Mouse (Mus musculus): ENCODE data around the gene Gm2000.
"Not testable (repeated sequence)": the region's sequence is repeated elsewhere in the genome, so short reads cannot be mapped to it uniquely, and the experiment has no call there.

Gene Gm2000

DNA sequence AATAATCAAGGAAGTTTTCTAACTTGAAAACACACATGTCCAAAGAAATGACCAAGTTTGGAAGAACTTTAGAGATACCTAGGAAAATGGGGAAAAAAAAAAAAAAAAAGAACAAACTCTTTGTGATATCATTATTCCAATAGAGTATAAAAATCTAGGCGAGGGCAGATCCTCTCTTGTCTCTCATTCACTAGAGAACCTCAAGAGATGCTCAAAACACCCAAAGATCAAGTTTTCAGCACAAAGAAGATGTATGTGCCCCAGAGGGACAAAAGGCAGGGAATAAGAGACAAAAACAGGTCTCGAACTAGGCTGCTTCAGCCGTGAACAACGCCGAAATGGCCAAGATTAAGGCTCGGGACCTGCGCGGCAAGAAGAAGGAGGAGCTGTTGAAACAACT lies at the start of gene Gm2000:
TSS of gene Gm2000 (plus strand) at position 301 of the 400 bp plus-strand sequence.
- in situ Hi-C loops (cut with MseI, MboI), result no loop called here

- in situ Hi-C loops (cut with MseI, MboI), result no loop called here
These were observed 42.7 kb upstream of the Gm2000 start for GRCm38 (mm10) chr1:156323126-156323525.

DNA sequence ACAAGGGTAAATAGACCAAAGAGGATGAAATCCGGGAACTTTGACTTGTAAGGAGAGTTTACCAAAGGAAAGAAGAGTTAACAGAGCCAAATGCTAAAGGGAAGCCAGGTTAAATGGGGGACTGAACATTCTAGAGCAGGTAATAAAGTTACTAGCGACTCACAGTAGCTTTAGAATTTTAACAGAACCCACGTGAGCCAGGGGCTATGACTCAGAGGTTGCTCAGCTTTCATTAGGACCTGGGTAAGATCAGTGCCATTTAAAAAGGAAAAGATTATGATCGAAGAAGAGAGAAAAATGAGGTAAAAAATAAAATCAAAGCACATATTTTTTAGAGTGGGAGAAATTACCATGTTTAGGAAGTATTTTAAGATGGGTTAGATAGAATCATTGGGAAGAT lies 25.0 kb upstream of the Gm2000 start:
- in situ Hi-C loops (cut with MseI, MboI), result no loop called here

- in situ Hi-C loops (cut with MseI, MboI), result no loop called here
These were observed 21.4 kb upstream of the Gm2000 start for GRCm38 (mm10) chr1:156344433-156344832.

DNA sequence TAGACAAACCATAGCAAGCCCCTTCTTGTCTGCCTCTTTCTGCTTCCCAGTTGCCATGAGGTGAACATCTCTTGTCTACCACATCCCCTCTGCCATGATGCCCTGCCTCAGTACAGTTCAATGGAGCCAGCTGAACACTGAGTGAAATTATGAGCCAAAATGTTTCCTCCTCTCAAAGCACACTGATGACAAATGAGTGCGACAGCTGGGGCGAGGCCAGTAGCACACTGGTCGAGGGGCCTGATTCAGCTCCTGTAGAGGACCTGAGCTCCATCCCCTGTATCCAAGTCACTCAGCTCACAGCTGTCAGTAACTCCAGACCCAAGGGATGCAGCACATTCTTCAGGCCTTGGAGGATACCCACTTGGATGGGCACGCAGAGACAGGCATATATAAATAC lies 20.2 kb upstream of the Gm2000 start:
- in situ Hi-C loops (cut with MseI, MboI), result no loop called here

DNA sequence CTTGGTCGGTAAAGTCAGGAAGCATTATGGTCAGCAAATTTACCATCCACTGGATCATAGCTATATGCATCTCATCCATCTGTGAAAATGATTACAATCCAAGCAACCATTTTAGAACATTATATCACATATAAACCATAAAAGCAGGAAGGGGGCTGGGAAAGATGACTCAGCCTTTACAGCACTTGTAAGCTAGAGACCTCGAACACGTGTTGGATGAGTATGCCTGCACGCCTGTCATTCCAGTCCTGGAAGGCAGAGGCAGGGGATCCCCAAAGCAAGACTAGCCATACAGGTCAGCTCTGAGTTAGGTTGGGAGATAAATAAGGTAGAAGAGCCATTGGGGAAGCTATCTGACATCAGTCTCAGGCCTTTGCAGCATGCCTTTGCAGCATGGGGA lies 16.8 kb upstream of the Gm2000 start:
- in situ Hi-C loops (cut with MseI, MboI), result no loop called here

DNA sequence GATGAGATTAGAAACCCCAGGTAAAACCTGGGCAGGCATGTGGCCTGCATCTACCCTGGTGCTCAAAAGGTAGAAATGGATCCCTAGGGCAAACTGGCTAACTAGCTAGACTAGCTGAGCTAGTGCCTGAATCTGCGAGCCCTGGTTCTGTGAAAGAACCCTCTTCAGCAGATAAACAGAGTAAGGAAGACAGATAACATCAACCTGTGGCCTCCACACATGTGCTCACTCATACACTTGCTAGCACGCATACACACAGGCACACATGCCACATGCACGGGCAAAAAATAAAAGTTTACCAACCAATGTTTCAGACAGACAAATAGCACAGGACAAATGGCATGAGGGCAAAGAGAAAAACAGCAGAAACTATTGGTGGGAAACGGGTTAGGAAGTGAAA lies 15.4 kb upstream of the Gm2000 start:
- in situ Hi-C loops (cut with MseI, MboI), result no loop called here

- in situ Hi-C loops (cut with MseI, MboI), result no loop called here
These were observed 13.4 kb upstream of the Gm2000 start for GRCm38 (mm10) chr1:156352466-156352865.

GRCm38 (mm10) chr1:156381217-156381616 lies 15.4 kb downstream of the Gm2000 start:
- in situ Hi-C loops (cut with MseI, MboI), result no loop called here

DNA sequence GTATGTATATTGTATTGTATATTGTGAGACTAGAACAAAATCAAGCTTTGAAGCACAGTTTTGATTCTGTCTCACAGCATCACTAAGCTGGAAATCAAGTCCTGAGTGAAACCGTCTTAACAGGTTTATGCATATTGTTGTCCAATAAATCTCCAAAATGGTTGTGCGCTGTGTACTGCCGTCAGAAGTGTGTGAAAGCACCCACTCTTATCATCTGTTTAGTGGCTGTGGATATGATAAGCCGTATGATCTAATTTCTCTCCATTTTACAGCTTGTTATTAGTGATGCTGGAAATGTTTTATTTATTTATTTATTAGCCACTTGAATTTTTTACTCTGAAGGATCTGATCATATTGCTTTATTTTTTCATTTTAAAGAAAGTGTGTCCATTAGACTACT lies 20.4 kb downstream of the Gm2000 start:
- in situ Hi-C loops (cut with MseI, MboI), result no loop called here

DNA sequence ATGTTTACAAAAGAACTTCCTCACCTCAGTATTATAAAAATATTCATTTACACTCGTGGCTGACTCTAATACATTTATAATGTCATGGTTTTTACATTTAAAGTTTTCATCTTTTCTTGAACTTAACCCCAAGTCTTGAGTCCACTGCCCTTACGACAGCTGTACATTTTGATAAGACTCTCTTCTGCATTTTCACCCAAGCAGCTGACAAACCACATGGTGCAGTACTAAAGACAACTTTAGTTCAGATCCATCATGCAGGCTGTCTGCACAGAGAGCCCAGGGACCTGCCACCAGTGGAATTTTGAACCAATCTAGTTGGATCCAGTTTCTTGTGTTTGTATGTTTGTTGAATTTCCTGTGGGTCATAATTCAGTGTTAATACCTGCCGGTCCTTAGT lies 21.0 kb downstream of the Gm2000 start:
- in situ Hi-C loops (cut with MseI, MboI), result no loop called here

DNA sequence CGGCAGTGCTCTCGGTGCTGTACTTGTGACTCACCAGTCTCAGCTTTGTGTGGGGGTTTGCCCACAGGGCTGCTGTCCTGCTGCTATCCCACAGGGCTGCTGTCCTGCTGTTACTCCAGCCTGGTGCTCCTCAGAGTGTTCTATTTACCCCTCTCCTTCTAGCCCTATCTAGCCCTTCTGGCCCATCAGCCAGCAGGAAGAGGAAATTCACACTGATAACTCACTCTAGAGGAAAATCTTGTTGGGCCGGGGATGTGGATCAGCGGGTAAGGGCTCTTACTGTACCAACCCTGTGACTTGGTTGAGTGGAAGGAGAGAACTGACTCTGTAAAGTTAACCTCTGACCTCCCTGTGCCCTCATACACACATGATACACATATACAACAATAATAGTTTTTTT lies 27.3 kb downstream of the Gm2000 start:
- in situ Hi-C loops (cut with MseI, MboI), result no loop called here

DNA sequence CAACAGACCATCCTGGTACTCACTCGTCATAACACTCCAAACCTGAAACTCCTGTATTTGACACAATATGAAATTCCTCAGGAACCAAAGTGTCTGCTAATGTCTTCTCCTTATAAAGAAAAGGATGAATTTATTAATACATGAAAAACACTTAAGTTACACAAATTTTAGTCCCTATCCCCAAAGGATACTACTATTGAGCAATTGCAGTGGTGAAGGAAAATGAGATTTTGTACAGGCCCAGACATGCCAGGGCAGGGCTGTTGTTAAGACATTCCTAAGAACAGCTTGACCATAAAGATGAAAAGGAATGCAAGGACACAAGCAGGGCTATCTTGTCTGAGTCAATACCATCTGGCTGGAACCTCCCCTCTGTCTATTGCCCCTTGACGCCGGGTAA lies 34.3 kb downstream of the Gm2000 start:
- in situ Hi-C loops (cut with MseI, MboI), result not testable (repeated sequence)

DNA sequence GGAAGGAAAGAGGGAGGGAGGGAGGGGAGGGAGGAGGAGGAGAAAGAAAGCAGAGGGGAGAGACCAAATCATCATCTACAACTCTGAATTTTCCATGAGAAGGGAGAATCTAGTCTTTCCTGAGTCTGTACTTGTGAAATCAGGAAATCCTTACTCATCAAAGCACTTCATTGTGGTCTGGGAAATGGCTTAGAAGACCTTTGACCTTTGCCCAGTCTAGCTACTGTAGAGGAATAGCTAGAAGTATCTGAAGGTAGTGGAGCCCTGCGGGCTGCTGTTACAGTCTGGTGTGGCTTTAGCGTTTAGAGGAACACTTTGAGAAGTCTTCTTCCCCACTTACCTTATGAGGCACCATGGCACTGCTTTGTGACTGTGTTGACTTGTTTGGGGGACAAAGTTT lies 36.7 kb downstream of the Gm2000 start:
- in situ Hi-C loops (cut with MseI, MboI), result no loop called here

GRCm38 (mm10) chr1:156403251-156403650 lies 37.4 kb downstream of the Gm2000 start:
- in situ Hi-C loops (cut with MseI, MboI), result no loop called here

GRCm38 (mm10) chr1:156408004-156408403 lies 42.2 kb downstream of the Gm2000 start:
- in situ Hi-C loops (cut with MseI, MboI), result no loop called here

DNA sequence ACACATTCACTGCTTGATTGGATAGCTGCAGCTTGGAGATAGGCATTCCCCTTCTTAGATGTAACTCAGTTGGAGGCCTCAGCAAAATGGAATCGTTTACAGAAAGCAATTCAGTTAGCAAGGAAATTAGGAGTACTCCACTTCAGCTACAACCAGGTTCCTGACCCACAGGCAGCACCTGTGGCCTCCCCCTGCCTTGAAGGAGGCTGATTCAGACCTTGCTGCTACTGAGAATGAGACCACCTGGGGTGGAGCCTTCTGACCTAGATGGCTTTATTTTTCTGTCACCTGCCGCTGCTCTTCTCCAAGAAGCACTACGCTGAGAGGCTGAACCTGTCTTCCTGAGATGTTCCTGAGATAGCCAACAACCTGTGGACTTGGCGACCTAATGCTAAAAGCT lies 42.7 kb downstream of the Gm2000 start:
- in situ Hi-C loops (cut with MseI, MboI), result no loop called here

Data from mouse trophoblast stem cell (cell line).